Mouse (Mus musculus) left cerebral cortex, adult 2 months (tissue): Measurements from ENCODE around the gene Fezf2. TPM values are rescaled to one million over a fixed set of nuclear protein-coding genes. Genes with fewer than 3 reads are reported as not detected.

Experiments used
- DNase-seq, 2 experiments: peaks; one replicate each; pipeline ENCODE4 v3.0.0; 2021 to 2022; ENCODE audit warnings: low spot score in 2 of 2, mixed read lengths in 1 of 2; ENCODE audit errors: extremely low spot score in 1 of 2
- H3K27ac ChIP-seq: fragments of 200-600 bp; 2 replicates; pipeline ENCODE4 v1.8.1; 2022
- H3K4me3 ChIP-seq: fragments of 200-600 bp; 2 replicates; pipeline ENCODE4 v1.8.1; 2022
- CTCF ChIP-seq: fragments of 200-600 bp; IDR thresholded peaks from 2 replicates; pipeline ENCODE4 v1.8.1; 2022; ENCODE audit warnings: antibody characterized with exemption, mild to moderate bottlenecking, moderate library complexity
- intact Hi-C: fragments of 180-260 bp; cut with DNase I; formaldehyde crosslinking; loops from one replicate; pipeline ENCODE4 v1.15.1; 2025
- total RNA-seq, 2 experiments: library from RNA; stranded (reverse); gene quantifications; 2 replicates each; pipeline ENCODE4 v1.2.3; 2021

Fezf2 gene
- total RNA-seq, 2 experiments from 2014 or later = 28.6 to 33.1 TPM

DNA sequence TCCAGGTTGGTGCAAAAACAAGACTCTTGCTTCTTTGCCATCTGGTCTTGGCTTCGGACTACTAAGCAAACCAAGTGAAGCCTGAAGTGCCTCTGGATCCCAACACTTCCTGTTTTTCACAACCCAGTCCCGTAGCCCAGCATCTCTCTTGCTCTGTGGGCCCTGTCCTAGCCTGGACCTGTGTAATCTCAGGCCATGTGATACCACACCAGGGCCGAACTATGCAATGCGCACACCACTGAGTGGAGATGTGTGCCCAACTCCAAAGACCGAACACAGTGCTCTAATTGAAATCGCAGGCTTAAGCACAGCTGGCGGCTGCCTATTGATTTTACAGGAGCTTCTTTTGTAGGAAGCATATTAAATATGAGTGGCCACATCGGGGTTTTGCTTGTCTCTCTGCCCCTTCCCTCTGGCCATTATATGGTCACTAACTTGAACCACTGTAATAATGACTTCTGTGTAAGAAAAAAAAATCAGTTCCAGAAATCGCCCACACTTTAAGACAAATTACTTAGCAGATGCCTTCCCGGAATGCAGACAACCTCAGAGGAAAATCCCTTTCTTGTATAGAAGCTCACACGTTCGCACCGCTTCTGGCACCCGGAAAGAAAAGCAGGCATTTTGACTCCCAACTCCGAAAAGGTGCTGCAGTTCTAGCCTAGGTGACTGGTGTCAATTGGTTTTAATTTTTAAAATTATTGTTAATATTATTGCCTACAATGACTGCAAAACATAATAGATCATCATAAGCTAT lies 1.5 kb upstream of the Fezf2 start:
- Histone ChIP-seq H3K27ac (no peak overlapping the region), H3K4me3 (no peak overlapping the region)
- no peak for DNase-seq
- no peak for TF ChIP-seq CTCF
- intact Hi-C loops = no loop called here

DNA sequence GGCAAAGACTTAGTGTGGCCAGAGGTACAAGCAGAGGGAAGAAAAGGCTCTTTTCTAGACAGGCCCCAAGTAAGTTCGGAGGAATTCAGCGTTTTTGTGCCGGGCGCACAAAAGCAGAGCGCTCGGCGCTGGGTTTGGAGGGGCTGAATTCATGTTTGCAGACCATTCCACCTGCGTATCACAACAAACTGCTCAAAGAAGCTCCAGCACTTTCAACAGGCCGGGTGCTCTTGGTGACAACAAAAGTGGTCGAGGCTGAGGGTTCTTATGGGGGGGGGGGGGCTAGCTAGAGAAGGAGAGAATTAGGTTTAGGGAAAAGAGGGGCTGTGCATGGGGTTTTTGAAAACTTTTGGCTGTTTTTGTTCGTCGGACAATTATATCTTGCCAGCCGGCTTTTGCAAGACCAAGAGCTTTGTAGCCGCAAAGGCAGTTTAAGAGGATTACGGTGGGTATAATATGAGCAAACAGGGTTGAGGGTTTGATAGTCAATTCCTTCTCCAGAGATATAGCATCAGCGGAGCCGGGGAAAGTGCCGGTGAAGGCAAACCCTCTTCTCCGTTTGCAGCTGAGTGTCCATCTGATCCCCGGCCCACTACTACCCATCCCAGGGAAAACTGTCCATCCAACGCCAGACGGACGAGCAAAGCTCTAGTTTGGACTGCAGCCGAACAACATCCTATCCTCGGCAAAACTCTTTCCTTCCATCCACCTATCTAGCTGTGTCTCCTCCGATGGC lies 956 bp downstream of the Fezf2 start:
- H3K27ac ChIP-seq = peak overlapping the region; percentile 87
- peak overlapping the region; percentile 50 for H3K4me3 ChIP-seq
- DNase-seq = no peak
- no peak for TF ChIP-seq CTCF
- intact Hi-C loops = loop anchor here (2.0 kb wide), 1 partner anchor 44 kb away; no protein-coding TSS in a partner anchor

GRCm38 (mm10) chr14:12346011-12346864 lies 1.8 kb downstream of the Fezf2 start:
- Histone ChIP-seq H3K4me3 (peak overlapping the region; percentile 50), H3K27ac (peak overlapping the region; percentile 87)
- peak in 1 of 2 experiments; percentile 27 for DNase-seq
- intact Hi-C loops = loop anchor here (2.0 kb wide), 1 partner anchor 45 kb away; no protein-coding TSS in a partner anchor
- no peak for TF ChIP-seq CTCF

- Histone ChIP-seq H3K27ac (peak overlapping the region; percentile 87), H3K4me3 (peak overlapping the region; percentile 50)
- intact Hi-C loops = no loop called here
- DNase-seq = peak; percentile 24 to 27
- no peak for TF ChIP-seq CTCF
Observed at GRCm38 (mm10) chr14:12345241-12345921, 2.6 kb downstream of the Fezf2 start.

DNA sequence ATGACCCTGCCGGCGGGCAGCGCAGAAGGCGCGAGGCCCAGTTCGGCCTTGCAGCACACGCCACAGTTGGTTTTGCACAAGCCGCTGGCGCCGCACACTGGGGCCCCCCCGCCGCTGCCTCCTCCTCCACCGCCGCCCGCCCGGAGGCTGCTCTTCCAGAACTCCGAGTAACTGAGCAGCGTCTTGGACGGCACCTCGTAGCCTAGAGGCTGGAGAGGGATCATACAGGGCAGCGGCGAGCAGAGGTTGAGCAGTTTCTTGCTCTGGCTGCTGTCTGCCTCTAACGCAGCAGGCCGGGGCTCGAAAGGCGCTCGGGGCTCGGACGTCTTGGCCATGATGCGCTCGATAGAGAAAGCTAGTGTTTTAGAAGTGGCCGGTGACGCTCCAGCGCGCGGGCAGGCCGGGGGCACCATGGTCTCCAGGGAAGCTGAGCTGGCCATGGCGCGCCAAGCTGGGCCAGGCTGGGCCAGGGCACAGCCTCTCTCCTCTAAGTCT lies 3.2 kb downstream of the Fezf2 start:
- DNase-seq = peak in 1 of 2 experiments; percentile 33

DNA sequence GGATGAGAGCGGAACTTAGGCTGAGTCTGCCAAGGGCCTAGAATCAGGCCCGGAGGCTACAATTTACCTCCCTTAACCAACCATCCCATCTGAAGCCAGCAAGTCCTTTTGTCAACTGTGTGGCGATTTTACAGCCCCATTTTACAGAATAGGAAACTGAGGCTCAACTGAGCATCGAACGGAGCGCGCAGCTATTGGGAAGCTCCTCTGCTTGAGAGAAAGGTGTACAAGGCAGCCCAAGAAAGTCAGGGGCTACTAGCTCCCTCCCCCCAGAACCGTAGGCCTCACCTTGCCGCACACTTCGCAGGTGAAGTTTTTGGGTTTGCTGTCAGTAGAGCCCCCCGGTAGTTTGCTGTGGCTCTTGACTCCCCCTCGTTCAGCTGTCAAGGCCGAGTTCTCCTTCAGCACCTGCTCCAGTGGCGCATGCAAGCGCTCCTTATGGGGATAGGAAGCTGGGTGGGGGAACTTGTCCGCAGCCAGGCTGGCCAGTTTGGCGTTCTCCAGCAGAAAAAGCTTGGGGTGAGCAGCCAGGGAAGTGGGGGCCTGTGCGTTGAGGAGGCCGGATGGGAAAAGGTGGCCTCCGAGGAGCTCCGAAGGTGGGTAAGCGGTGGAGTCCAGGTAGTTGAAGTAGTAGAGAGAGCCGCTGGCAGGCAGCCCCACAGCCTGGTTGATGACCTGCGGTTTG lies 3.8 kb downstream of the Fezf2 start:
- intact Hi-C loops = no loop called here
- DNase-seq = peak in 1 of 2 experiments; percentile 16
- no peak for TF ChIP-seq CTCF
- peak overlapping the region; percentile 50 for H3K4me3 ChIP-seq
- H3K27ac ChIP-seq = peak overlapping the region; percentile 87

More for the DNA sequence above, 3.2 kb downstream of the Fezf2 start:
- TF ChIP-seq CTCF = no peak
- Histone ChIP-seq H3K27ac (peak overlapping the region; percentile 87), H3K4me3 (peak overlapping the region; percentile 50)
- intact Hi-C loops = no loop called here

GRCm38 (mm10) chr14:12343451-12343941 lies 4.5 kb downstream of the Fezf2 start:
- intact Hi-C loops = no loop called here
- TF ChIP-seq CTCF = no peak
- DNase-seq = no peak
- Histone ChIP-seq H3K27ac (peak overlapping the region; percentile 87), H3K4me3 (peak overlapping the region; percentile 50)

DNA sequence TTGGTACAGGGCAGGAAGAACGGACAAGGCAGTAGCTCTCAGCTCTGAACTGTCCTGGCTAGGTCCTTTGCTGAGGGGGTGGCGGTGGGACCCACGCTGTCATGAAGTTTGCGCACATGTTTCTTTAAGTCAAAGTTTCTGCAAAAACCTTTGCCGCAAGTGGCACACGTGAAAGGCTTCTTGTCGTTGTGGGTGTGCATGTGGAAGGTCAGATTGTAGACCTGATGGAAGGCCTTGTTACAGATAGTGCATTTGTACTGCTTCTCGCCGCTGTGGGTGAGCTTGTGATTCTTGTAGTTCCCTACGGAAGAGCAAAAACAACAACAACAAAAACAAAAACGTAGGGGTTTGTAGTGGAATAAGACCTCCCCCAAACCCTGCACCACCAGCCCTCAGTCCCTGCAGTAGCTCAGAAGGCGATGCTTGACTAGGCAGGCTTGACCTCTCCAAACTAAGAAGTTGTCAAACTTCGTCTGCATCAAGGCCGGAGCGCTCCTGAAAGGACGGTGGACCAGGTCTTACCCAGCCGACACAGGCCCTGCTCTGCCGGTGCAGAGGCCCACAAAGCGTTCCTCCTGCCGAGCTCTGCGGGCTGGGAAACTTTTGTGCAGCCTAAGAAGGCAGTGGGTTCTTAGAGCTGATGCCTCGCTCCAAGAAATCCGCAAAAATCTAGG lies 5.4 kb downstream of the Fezf2 start:
- H3K27ac ChIP-seq = peak overlapping the region; percentile 50; the same call in 1 of the 2 replicates

GRCm38 (mm10) chr14:12341789-12342457 lies 6.1 kb downstream of the Fezf2 start:
- Histone ChIP-seq H3K4me3 (peak overlapping the region; percentile 38), H3K27ac (peak overlapping the region; percentile 50)
- no peak for DNase-seq
- intact Hi-C loops = loop anchor here (2.0 kb wide), 1 partner anchor 45 kb away; no protein-coding TSS in a partner anchor
- TF ChIP-seq CTCF = no peak

More for the DNA sequence above, 5.4 kb downstream of the Fezf2 start:
- H3K4me3 ChIP-seq = peak overlapping the region; percentile 34
- intact Hi-C loops = no loop called here
- no peak for TF ChIP-seq CTCF
- DNase-seq = no peak
